Mouse (Mus musculus): Measurements from ENCODE around the gene Epn3.

DNA sequence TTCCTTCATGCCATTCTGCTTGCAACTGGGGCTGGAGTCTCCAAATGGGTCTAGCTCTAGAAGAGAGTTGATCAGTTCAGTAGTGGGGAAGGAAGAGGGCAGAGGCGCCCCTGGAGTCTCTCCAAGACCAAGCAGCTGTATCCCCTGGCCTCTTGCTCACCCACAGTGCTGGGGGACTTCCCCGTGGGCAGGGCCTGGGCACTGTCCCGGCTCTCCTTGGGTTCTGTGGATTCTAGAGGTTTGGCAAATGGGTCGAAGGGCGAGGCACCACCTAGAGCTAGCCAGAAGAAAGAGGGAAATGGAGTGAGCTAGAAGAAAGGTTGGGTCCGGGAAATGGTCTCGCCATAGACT, 8.1 kb downstream of the Epn3 start:
- no peak for TF ChIP-seq CTCF (IDR thresholded peaks at IDR 0.05; ENCODE audit: borderline replicate concordance, insufficient read depth, low read length)
- no peak for TF ChIP-seq POLR2A (IDR thresholded peaks at IDR 0.05; ENCODE audit: low read depth, low read length)

Measured in embryonic fibroblast, embryonic 13.5 days (primary cell).